ENCODE assay signal across 27 mouse cellular contexts in genomic region chr6:33958281-33958680, GRCm38 (mm10).
A peak's percentile ranks its signal among the peaks of the same experiment; 100 is the strongest.
DNase-seq lines count a peak whose midpoint lies in the region; ATAC-seq and TF ChIP-seq lines count a peak whose summit lies in the region.
"Had no signal": no experiment of that assay in that cellular context is flagged by ENCODE, and none has a peak within 500 bp of the region (broad histone marks: within the 10 kb centered on the region; RNA-seq: fewer than 3 reads in every experiment).

No protein-coding gene starts in this region.

- H3K4me2 ChIP-seq in lung, postnatal 0 days (replicated peaks; ENCODE audit: low read depth, low read length) = no peak overlapping the region
- H3K4me2 ChIP-seq: embryonic facial prominence, embryonic 12.5 days; heart, embryonic 12.5 days; hindbrain, embryonic 13.5 days; limb, embryonic 12.5 days; liver, embryonic 11.5 days had no signal

- no peak overlapping the region for H3K9ac ChIP-seq in lung, postnatal 0 days (replicated peaks; ENCODE audit: low read depth)
- H3K9ac ChIP-seq: embryonic facial prominence, embryonic 12.5 days; heart, embryonic 12.5 days; hindbrain, embryonic 13.5 days; limb, embryonic 12.5 days had no signal

- no peak overlapping the region for H3K4me3 ChIP-seq in kidney, adult 2 months (ENCODE audit: insufficient read depth, low read depth, low read length)
- no peak overlapping the region for H3K4me3 ChIP-seq in lung, postnatal 0 days (ENCODE audit: low read depth, low read length)
- H3K4me3 ChIP-seq in layer of hippocampus, adult 2 months = no peak overlapping the region
- H3K4me3 ChIP-seq: embryonic facial prominence, embryonic 12.5 days; forebrain, embryonic 10.5 days; gastrocnemius, adult 2 months; heart, adult 2 months; heart, embryonic 12.5 days; hindbrain, embryonic 13.5 days; left cerebral cortex, adult 2 months; limb, embryonic 12.5 days had no signal

- H3K36me3 ChIP-seq in kidney, adult 2 months (ENCODE audit: control insufficient read depth, insufficient read depth, low read length) = no peaks in the 10 kb centered on the region
- H3K36me3 ChIP-seq in lung, postnatal 0 days (ENCODE audit: insufficient read depth, low read length) = no peaks in the 10 kb centered on the region
- H3K36me3 ChIP-seq: embryonic facial prominence, embryonic 12.5 days; forebrain, embryonic 10.5 days; heart, embryonic 12.5 days; hindbrain, embryonic 13.5 days; limb, embryonic 12.5 days had no signal

- ATAC-seq in lung, postnatal 0 days = peak; percentile 28; the same call in 1 of the 2 replicates
- ATAC-seq: intestine, embryonic 16.5 days had no signal

- no peak overlapping the region for H3K27ac ChIP-seq in kidney, adult 2 months (ENCODE audit: insufficient read depth, low read depth, low read length)
- no peak overlapping the region for H3K27ac ChIP-seq in lung, postnatal 0 days (ENCODE audit: low read length)
- no peak overlapping the region for H3K27ac ChIP-seq in layer of hippocampus, adult 2 months
- H3K27ac ChIP-seq: embryonic facial prominence, embryonic 12.5 days; forebrain, embryonic 10.5 days; gastrocnemius, adult 2 months; heart, adult 2 months; hindbrain, embryonic 13.5 days; left cerebral cortex, adult 2 months; limb, embryonic 12.5 days had no signal

- peak; percentile 75 for DNase-seq in kidney, adult 2 months
- DNase-seq in kidney, adult 11 months = no peak
- peak; percentile 32 to 49 for DNase-seq in kidney, postnatal 36 days
- no peak for DNase-seq in kidney, postnatal 10 days
- DNase-seq in lung, postnatal 0 days (ENCODE audit: low spot score) = peak; percentile 52
- no peak for DNase-seq in lung, postnatal 10 days
- peak; percentile 14 to 22 for DNase-seq in kidney, postnatal 4 days
- no peak for DNase-seq in layer of hippocampus, adult 2 months (ENCODE audit: low spot score in 2 of 2)
- DNase-seq: B cell, adult 2 months; cerebellum, adult 11-12 months; cerebellum, adult 9-11 months; embryo, embryonic 11 days; gastrocnemius, adult 2 months; gastrocnemius, postnatal 36 days; heart, adult 2 months; heart, postnatal 4 days; midbrain, embryonic 14.5 days; right cerebral cortex, postnatal 25 days; thymus, postnatal 14 days had no signal

- no peaks in the 10 kb centered on the region for H3K27me3 ChIP-seq in kidney, adult 2 months (replicated peaks; ENCODE audit: control insufficient read depth, insufficient read depth, low read length)
- no peaks in the 10 kb centered on the region for H3K27me3 ChIP-seq in lung, postnatal 0 days (replicated peaks; ENCODE audit: insufficient read depth, low read length)
- H3K27me3 ChIP-seq: embryonic facial prominence, embryonic 12.5 days; hindbrain, embryonic 13.5 days; limb, embryonic 12.5 days had no signal

- 42% methylated on average over 3 of the region's 3 CpGs for WGBS in kidney, adult 2 months
- 53% methylated on average over 3 of the region's 3 CpGs for WGBS in lung, postnatal 0 days

- no peak for TF ChIP-seq POLR2A in kidney, adult 2 months (IDR thresholded peaks at IDR 0.05; ENCODE audit: low read depth, low read length)

- no peaks in the 10 kb centered on the region for H3K9me3 ChIP-seq in lung, postnatal 0 days (ENCODE audit: low read length)
- H3K9me3 ChIP-seq: embryonic facial prominence, embryonic 12.5 days; forebrain, embryonic 10.5 days; heart, embryonic 12.5 days; hindbrain, embryonic 13.5 days; limb, embryonic 12.5 days had no signal

- TF ChIP-seq EP300 in lung, postnatal 0 days (IDR thresholded peaks at IDR 0.05) = no peak

- TF ChIP-seq CTCF in kidney, adult 2 months (conservative IDR thresholded peaks at IDR 0.05; ENCODE audit: insufficient read depth, insufficient read length, low read depth, low read length) = no peak
- TF ChIP-seq CTCF in lung, postnatal 0 days (IDR thresholded peaks at IDR 0.05) = no peak
- no peak for TF ChIP-seq CTCF in layer of hippocampus, adult 2 months (conservative IDR thresholded peaks at IDR 0.05)

- H3K4me1 ChIP-seq in kidney, adult 2 months (ENCODE audit: control insufficient read depth, insufficient read depth, low read length) = peaks cover 5% of the 10 kb centered on the region; the same call in 1 of the 2 replicates
- H3K4me1 ChIP-seq in lung, postnatal 0 days (ENCODE audit: insufficient read depth, low read depth, low read length) = no peaks in the 10 kb centered on the region

Comparison
In these comparisons a context has a peak if more than half of its experiments do, and no peak if none do; other contexts are left out.
1. DNase-seq: peak in kidney, adult 2 months (single experiment), kidney, postnatal 36 days (2 of 2), lung, postnatal 0 days (single experiment) and kidney, postnatal 4 days (2 of 2); none in kidney, adult 11 months (single experiment), kidney, postnatal 10 days (single experiment), lung, postnatal 10 days (single experiment) and layer of hippocampus, adult 2 months (0 of 2).